Mouse (Mus musculus) left cerebral cortex, postnatal 14 days (tissue): ENCODE data around the gene Coq9. TPM values are rescaled to one million over a fixed set of nuclear protein-coding genes. Genes with fewer than 3 reads are reported as not detected.

Experiments used
- DNase-seq, 2 experiments: peaks; one replicate each; pipeline ENCODE4 v3.0.0; 2021 to 2022; ENCODE audit warnings: low spot score in 2 of 2, mixed read lengths in 1 of 2
- intact Hi-C: fragments of 180-260 bp; cut with DNase I; formaldehyde crosslinking; loops from one replicate; pipeline ENCODE4 v1.15.1; 2025
- total RNA-seq, 2 experiments: library from RNA; stranded (reverse); gene quantifications; 2 replicates each; pipeline ENCODE4 v1.2.3; 2021

Gene Coq9
- total RNA-seq, 2 experiments from 2014 or later, result 77.1 to 81.3 TPM

DNA sequence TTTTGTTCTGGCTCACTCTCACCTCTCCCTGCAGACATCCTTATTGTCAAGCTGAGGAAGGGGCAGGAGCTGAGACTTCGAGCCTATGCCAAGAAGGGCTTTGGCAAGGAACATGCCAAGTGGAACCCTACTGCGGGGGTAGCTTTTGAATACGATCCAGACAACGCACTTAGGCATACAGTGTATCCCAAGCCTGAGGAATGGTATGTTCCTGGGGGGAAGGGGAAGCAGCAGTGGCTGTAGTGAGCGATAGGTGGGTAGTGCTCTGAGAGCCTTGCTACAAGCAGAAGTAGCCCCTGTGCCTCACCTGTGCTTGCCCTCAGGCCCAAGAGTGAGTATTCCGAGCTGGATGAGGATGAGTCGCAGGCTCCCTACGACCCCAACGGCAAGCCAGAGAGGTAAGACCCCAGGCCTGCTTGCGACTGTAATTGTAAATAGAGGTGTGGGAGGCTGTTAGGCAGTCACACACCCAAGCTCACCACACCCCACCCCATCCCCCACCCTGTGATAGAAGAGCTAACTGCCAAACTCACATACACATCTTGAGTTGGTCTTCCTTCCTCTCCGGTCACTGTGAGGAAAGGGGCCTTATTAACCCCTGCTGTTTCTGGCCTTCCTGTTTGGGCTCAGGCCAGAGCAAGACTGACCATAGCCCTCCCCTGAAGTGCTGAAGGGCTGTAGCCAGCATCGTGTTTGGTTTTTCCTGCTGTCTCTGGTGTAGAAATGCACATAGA lies 24.5 kb downstream of the Coq9 start:
- intact Hi-C loops, result no loop called here
- DNase-seq, result no peak

DNA sequence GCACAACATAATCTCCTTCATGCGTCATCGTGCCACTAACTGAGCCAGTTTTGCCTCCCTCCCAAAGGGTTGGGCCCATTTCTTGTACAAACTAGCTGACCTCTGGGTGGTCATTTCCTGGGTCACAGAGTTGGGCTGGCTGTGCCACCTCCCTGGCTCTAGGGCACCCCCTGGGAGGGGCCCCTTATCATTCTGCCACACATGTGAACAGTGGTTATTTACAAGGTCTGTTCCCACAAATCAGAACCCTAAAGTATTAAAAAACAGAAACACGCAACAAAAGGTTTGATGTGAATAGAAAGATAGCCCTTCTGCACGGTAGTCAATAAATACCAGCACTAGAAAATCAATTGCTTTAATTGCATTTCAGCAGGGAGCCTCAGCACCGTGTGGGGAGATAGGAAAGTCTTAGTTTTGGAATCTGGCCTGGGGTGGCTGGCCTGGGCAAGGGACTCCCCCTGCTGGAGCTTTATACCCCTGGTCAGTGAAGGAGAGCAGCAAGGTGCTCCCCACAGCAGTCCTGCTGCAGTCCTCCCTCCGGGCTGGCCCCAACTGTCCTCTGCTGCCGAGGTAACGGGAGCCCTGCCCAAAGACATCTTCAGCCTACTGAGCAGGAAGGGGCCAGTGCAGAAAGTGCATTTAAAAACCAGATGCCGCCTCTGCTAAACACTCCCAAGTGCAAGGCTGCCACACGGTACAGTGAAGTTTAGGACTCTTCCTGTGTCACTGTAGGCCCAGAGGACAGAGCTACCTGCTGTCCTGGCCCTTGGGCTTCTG lies 26.0 kb downstream of the Coq9 start:
- no peak for DNase-seq
- intact Hi-C loops, result no loop called here

DNA sequence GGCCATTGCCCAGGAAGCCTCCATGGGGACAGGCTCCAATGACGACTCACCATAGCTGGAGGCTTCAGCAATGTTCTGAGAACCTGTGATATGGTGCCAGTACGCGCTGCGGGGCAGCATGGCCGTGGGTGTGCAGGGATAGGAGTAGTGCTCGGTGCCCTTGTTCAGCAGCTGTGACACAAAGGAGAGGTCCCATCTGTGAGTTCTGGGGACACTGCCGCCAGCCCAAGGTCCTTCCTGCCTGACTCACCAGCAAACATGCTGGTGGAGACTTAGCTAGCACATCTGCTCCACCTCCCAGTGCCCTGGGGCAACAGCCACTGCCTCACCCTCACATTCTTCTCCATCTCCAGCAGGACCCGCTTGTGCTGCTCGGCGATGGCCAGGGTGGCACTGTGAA lies 27.2 kb downstream of the Coq9 start:
- intact Hi-C loops, result no loop called here
- DNase-seq, result no peak

DNA sequence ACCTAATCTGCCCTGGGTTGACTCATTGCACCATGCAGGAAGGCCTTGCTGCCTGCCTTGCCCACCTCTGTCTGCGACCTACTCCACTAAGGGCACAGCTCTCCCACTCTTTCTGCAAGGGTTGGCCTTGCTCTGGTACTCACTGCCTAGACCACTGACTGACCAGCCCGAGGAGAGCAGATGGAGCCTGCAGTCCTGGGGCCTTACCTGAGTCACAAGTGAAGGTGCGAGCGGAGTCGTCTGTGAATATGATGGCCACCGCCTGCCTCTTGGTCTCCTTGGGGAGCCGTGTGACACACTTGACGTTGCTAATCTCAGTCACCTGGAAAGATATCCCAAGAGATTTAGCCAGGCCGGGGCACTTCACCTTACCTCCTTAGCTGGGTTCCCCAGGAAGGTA lies 28.8 kb downstream of the Coq9 start:
- no peak for DNase-seq
- intact Hi-C loops, result no loop called here

DNA sequence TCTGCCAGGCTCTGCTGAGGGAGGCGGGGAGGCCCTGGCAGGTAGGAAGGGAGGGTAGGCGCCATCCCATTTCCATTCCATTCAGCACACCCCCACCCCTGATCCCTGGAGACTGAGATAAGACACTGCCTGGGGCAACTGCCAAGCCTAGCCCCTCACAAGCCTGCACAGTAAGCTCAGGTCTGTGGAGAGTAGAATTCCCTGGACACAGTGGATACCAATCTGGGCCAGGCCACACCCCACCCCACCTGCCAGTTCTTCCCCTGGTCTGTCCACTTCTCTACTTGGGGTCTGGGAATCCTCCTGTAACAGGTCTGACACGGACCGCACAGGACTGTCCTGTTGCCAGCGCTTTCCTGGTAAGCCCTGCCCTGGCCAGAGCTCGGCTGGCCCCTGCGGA lies 31.0 kb downstream of the Coq9 start:
- intact Hi-C loops, result no loop called here

DNA sequence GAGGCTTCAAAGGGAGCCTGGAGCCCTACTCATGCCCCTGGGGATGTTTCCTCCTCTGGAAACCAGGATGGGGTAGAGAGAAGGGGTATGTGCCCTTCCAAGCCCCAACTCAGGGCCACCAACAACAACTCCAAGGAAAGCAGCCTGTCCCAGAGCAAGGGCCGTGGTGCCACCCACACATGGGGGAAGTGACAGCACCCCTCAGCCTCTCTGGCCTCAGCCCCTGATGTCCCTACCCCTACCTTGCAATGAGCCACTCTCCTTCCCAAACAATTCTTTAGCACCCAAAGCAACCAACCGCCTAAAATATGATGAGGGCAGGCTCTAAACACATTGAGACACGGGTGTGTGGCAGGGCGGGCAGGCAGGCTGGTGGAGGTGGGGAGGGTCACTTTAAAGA lies 31.9 kb downstream of the Coq9 start:
- no peak for DNase-seq
- intact Hi-C loops, result loop anchor here (2.0 to 5.0 kb wide), 2 partner anchors 39 to 132 kb away; no protein-coding TSS in a partner anchor

More for the DNA sequence above, 31.0 kb downstream of the Coq9 start:
- DNase-seq, result no peak

DNA sequence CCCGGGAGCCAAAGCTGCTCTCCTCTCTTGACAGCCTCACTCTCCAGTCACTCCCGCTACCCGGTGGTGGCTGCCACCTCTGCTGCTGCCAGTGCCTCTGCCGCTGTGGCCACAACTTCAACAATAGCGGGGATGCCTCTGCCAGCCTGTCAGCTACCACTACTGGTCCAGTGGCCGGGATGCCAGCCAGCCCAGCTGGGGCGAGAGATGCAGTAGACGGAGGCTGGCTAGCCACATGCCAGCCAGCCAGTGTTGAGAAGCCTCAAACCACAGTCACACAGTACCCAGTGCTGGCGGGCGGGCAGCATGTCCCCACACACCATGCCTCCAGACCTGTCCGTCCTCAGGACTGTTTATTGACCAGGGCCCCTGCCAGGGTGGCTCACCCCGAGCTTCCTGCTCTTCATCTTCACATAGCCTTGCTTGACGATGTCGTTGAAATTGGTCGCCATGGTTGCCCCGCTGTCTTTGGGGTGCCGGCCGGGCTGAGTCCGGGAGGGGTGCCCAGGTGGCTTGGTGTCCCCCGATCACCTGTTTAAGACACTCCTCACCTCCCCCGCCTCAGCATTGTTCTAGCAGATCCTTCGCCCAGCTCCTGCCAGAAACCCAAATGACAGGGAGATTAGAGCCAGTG lies 32.5 kb downstream of the Coq9 start:
- DNase-seq, result peak; percentile 59 to 80
- intact Hi-C loops, result loop anchor here (2.0 to 5.0 kb wide), 2 partner anchors 38 to 132 kb away; no protein-coding TSS in a partner anchor

DNA sequence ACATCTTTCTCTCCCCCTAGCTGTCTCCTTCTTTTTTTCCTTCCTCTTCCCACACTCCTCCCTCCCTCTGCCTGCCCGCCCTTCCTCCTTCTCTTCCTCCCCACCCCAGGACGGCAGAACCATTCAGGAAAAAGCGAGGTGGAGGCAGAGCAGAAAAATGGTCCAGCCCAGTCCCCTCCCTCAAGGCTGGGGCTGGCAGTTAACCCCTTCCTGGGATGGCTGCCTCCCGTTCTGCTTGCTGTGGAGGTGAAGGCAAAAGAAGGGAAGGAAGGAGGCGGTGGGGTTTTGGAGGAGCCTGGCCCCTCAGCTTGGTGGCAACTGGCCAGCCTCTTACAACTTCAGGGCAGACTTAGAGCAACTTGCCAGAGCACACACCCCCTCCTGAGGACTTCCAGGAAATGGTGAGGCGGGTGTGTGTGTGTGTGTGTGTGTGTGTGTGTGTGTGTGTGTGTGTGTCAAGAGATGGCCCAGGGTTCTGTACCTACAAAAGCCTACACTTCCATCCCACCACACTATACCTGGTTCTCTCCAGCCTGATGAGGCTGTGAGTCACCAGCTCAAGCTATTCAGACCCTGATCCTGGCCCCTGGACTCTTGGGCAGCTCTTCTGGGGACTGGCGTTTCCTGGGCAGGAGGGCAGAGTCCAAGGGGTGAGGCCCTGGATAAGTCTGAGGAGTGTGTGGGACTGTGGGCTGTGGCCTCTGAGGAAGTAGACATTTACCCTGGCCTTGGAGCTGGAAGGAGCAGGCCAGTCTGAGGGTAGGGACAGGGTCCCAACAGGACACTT lies 33.2 kb downstream of the Coq9 start:
- peak; percentile 75 to 82 for DNase-seq
- intact Hi-C loops, result loop anchor here (2.0 to 5.0 kb wide), 2 partner anchors 38 to 131 kb away; no protein-coding TSS in a partner anchor

DNA sequence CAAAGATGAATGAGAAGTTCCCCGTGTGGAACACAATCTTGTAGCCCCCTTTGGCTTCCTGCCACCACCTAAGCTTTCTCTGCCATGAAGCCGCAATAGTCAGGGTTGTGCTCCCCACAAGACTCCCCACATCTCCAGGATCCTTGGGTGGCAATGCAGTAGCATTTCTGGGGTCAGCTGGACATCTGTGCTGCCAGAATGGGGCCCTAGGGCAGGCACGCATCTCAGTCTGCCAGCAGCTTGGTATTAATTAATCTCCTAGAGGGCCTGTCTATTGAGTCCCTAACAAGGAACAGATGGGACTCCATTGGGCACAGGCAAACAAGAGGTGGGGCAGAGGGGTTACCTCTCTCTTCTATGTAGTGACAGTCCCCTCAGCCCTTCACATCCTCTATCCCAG lies 34.0 kb downstream of the Coq9 start:
- intact Hi-C loops, result loop anchor here (5.0 kb wide), 1 partner anchor 130 kb away; no protein-coding TSS in a partner anchor
- no peak for DNase-seq

DNA sequence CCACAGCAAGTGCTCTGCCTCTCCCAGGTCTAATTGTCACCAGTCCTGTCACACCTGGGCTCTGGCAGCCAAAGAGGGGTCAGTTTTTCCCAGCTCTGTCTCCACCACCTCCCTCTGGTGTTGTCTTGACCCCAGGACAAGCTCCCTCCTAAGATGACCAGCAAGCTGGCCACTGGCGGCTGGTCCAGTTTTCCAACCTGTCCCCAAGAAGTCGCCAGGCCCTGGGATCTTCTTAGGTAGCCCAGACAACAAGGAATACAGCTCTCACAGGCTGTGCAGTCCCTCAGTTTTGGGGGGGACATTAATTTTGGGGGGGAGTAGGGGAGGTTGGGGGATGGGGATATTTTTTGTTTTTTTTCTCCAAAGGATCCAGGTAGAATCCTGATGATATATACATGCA lies 34.5 kb downstream of the Coq9 start:
- no peak for DNase-seq
- intact Hi-C loops, result loop anchor here (5.0 kb wide), 1 partner anchor 130 kb away; no protein-coding TSS in a partner anchor

DNA sequence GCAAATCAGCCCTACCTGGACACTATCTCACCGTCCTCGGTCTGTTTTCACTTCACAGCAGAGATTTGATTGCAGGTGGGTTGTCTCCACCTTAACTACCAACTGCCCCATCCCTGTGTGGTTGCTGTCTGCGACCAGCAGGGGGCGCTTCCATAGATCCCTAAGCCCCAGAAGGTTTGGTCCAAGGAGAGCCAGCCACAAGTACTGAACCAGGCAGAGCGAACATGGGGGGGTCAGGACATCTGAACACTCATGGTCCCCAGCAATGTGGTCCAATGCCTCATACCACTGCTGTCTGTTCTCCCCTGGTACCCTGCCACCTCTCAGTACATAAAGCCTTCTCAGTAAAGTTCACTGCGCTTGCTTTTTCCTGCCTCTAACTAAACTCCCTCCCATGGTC lies 36.2 kb downstream of the Coq9 start:
- peak in 1 of 2 experiments; percentile 74 for DNase-seq
- intact Hi-C loops, result loop anchor here (1.0 to 5.0 kb wide), 2 partner anchors 35 to 128 kb away; no protein-coding TSS in a partner anchor

DNA sequence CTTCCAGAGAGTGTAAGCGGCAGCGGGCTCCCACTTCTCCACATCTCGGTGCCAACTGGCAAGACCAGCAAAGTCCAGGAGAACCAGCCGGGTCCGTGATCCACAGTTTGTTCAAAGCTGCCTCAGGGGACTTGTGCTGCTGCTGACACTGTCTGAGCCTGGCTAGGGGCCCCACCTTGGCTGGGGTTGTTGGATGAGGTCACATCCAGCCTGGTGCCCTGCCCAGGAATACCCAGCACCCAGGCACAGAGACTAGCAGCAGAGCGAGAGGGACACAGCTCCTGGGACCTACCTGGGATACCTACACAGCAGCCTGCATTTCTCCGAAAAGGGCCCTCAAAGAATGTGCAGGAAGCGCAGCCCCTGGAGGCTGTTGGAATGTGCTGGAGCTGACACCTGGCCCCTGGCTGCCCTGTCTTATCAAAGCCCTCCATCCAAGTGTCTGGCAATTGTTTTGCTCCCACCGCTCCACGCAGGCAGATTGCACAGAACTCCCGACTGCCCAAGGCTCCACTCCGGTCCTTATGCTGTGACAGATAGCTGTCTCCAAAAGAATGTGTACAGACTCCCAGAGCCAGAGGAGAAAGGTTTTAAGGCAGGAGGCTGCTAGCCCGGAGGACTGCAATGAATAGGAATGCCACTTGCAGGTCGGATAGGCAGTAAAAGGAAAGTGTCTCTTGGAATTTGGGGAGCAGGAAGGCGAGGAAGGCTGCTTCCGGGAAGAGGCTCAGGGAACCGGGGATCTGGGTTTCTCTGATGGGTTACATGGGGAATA lies 37.2 kb downstream of the Coq9 start:
- intact Hi-C loops, result no loop called here
- no peak for DNase-seq

DNA sequence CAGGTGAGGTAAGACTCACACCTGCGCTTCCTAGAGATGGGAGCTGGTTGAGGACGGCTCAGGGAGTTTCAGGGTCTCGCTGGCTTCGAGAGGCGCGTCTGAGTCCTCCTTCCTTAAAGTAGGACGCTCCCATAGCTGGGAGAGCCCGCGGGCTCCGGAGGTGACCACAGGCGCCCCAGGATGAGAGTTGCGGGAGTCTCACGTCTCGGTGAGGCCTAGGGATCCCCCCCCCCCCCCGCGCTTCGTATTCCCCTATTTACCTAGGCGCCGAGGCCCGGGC lies 37.7 kb downstream of the Coq9 start:
- DNase-seq, result no peak
- intact Hi-C loops, result no loop called here

DNA sequence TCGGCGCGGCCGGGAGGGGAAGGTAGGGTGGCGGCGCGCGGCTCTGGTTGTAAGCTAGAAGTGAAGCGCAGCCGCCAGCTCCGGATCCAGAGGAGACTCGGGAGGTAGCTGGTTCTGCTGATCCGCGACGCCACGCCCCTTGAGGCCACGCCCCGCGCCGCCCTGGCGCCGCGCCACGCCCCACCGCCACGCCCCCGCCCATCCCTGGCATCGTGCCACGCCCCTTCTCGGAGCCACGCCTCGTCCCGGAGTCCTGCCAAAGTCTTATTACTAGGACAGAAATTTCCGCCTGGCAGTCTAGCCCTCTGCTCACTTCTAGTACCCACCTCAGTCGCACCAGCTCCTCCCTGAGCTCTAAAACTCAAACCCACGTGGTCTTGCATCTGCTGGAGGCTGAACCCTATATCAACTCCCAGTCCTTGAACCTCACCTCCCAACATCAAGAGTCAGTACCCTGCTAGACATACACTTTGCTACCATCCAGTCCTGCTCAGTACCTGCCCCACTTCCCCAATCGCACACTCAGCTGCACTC lies 38.1 kb downstream of the Coq9 start, which contains the start of gene Dok4:
TSS of gene Dok4 (minus strand) at position 134 of the 534 bp plus-strand sequence.
- DNase-seq, result peak in 1 of 2 experiments; percentile 77
- intact Hi-C loops, result no loop called here

DNA sequence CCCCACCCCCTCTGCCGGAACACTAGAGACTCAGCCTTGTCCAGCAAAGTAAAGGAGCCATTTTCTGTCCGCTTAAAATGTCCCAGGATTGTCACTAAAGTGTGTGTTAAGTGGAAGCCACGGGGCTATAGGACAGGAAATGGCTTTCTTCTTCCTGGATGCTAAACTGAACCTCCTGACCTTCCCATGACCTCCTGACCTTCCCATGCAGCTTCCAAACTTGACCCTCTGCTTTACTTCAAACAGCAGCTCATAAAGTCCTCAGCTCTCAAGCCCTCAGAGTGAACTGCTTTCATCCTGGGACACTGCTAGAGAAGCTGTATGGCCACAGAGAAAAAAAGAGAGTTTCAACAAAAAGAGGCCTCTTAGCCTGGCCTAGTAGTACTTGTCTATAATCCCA lies 38.7 kb downstream of the Coq9 start:
- intact Hi-C loops, result no loop called here
- DNase-seq, result no peak

DNA sequence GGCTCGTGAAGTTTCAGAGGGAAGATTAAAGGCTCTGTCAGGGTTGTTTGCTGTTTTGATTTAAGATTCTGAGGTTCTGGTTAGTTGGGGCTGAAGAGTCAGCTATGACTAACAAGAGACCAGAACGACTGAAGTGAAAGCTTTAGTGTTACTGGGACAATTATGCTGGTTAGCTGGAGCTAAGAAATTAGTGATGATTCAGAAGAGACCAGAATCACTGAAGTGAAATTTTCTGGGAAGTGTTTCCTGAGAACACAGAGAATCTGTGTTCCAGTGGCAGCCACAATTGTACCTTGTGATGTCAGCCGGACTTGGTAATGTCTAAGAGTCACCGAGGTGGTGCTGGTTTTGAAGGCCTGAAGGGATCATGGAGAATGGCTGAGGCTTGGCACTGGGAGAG lies 42.6 kb downstream of the Coq9 start:
- intact Hi-C loops, result no loop called here
- DNase-seq, result no peak

DNA sequence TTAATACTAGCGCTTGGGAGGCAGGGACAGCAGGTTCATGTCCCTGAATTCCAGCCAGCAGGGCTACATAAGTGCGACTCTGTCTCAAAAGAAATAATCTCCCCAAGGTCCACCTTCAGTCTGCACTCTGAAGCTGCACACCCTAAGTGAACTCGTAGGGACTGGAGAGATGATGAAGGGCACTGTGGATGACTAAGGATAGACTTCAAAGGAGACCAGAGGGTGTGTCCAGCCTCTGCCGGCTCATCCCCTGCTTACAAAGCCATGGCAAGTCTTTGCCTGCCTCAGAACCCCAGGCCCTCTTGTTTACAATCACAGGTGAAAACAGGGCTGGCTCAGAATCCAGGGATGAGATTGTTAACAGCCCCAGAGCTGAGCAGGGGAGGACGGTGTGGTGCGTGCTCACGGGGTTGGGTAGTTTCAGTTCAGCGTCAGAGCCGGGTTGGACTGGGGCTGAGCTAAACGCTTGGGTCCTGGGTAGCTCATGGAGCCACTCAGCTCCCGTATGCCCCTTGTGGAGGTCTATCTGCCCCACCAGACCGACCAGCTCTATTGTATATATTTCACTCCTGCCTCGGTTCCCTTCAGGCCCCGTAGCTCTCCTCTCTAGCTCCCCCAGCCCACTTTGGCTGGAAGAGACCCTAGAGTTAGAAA lies 50.4 kb downstream of the Coq9 start:
- intact Hi-C loops, result no loop called here
- no peak for DNase-seq

DNA sequence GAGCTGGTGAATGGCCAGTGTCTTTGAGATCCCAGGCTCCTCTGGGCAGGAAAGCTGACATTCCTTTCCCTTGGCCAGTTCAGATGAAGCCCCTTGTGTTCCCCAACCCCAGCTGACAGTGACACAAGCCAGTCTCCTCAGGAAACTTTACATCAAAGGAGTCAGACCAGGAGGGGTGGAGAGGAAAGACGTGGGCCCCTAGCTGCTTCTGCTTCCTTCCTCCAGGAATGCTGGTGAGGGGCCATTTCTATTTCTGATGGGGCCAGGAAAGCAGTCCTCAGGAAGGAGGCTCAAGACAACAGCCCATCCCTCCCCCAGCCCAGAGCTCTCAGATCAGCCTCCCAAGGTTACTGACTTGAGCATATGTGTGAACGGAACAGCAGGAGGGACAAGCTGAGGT lies 54.8 kb downstream of the Coq9 start:
- no peak for DNase-seq
- intact Hi-C loops, result no loop called here
